Mouse (Mus musculus) cerebellum, adult 8-10 months (tissue): ENCODE data around the gene Ubac2.
"Not testable (repeated sequence)": the region's sequence is repeated elsewhere in the genome, so short reads cannot be mapped to it uniquely, and the experiment has no call there.

Experiments
- DNase-seq: peaks from one replicate; pipeline ENCODE4 v3.0.0; 2022

Ubac2 gene

GRCm38 (mm10) chr14:122060642-122061041 lies 182.2 kb downstream of the Ubac2 start:
- peak; percentile 60 for DNase-seq

GRCm38 (mm10) chr14:122061376-122061775 lies 183.0 kb downstream of the Ubac2 start:
- no peak for DNase-seq

- DNase-seq = no peak
These were observed 184.1 kb downstream of the Ubac2 start for GRCm38 (mm10) chr14:122062411-122063090.

GRCm38 (mm10) chr14:122063599-122063998 lies 185.2 kb downstream of the Ubac2 start:
- DNase-seq = no peak

GRCm38 (mm10) chr14:122064519-122064918 lies 186.1 kb downstream of the Ubac2 start:
- DNase-seq = peak; percentile 52

- DNase-seq = no peak
These were observed 187.8 kb downstream of the Ubac2 start for GRCm38 (mm10) chr14:122066243-122066642.

GRCm38 (mm10) chr14:122068036-122068435 lies 189.6 kb downstream of the Ubac2 start:
- DNase-seq = not testable (repeated sequence)

- no peak for DNase-seq
These were observed 190.6 kb downstream of the Ubac2 start for GRCm38 (mm10) chr14:122068801-122069695.

GRCm38 (mm10) chr14:122069948-122070347 lies 191.5 kb downstream of the Ubac2 start:
- DNase-seq = no peak
